Mouse (Mus musculus) mouse trophoblast stem cell (cell line): ENCODE results near the gene Aldh3a2.
"Not testable (repeated sequence)": the region's sequence is repeated elsewhere in the genome, so short reads cannot be mapped to it uniquely, and the experiment has no call there.

Source experiments
- in situ Hi-C, 2 experiments: fragments of 300-500 bp; cut with MseI, MboI; formaldehyde crosslinking; loops; 2 replicates in 1 of 2; 3 replicates in 1 of 2; pipeline ENCODE4 v1.15.1; 2025

Gene Aldh3a2

GRCm38 (mm10) chr11:61266551-61267533, at the start of gene Aldh3a2:
Gene Aldh3a2 (minus strand): TSS chr11:61267464.
- in situ Hi-C loops = no loop called here

- in situ Hi-C loops = no loop called here
Measured at GRCm38 (mm10) chr11:61316864-61317263, 49.6 kb upstream of the Aldh3a2 start.

DNA sequence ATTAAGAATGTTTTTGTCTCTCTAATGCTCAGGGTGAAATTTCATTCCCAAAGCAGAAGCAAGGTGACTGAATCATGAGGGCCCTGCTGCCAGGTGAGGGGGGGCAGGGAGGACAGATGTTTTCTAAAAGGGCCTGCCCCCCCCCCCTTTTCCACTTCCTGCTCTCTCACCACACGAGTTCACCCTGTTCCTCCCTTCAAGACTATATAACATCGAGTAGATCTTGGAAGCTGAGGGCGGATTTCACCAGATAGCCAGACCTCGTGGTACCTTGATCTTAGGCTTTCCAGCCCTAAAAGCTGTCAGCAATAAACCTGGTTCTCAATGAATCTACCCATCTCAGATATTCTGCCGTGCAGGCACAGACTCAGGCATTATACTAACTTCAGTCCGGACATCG, 43.1 kb upstream of the Aldh3a2 start:
- in situ Hi-C loops = no loop called here

GRCm38 (mm10) chr11:61309831-61310230, 42.6 kb upstream of the Aldh3a2 start:
- in situ Hi-C loops = no loop called here

GRCm38 (mm10) chr11:61307795-61308194, 40.5 kb upstream of the Aldh3a2 start:
- in situ Hi-C loops = no loop called here

GRCm38 (mm10) chr11:61305377-61305776, 38.1 kb upstream of the Aldh3a2 start:
- in situ Hi-C loops = no loop called here

GRCm38 (mm10) chr11:61304535-61304934, 37.3 kb upstream of the Aldh3a2 start:
- in situ Hi-C loops = not testable (repeated sequence)

DNA sequence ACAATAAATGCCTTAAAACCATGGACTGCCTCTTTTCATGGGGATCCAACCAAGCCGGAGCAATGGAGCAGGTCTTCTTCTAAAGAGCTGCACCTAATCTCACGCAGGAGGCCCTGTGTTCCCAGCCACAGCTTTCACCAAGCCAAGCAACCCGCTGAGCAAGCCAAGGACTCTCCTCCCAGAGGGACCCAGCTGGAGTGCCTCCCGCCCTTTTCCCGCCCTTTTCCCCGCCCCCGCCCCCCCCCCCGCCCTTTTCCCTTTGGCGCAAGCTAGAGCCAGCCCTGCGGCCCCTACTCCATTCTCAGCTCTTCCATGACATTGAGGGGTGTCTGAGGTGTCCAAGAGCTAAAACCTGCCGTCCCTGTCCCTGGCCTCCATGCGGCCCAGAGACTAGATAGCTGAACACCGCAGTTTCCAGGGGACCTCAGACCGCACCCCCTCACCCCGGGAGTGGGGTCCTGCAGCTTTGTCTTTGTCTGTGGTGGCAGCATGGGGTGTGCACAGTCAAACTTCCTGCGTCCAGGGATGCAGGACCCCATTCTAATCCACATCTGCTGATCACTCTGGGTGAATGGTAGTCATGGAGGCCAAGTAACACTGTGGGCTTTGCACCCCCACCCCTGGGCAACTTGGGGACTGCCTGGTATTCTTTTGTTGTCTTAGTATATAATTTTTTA, 33.6 kb upstream of the Aldh3a2 start:
- in situ Hi-C loops = no loop called here

GRCm38 (mm10) chr11:61300205-61300604, 32.9 kb upstream of the Aldh3a2 start:
- in situ Hi-C loops = no loop called here

DNA sequence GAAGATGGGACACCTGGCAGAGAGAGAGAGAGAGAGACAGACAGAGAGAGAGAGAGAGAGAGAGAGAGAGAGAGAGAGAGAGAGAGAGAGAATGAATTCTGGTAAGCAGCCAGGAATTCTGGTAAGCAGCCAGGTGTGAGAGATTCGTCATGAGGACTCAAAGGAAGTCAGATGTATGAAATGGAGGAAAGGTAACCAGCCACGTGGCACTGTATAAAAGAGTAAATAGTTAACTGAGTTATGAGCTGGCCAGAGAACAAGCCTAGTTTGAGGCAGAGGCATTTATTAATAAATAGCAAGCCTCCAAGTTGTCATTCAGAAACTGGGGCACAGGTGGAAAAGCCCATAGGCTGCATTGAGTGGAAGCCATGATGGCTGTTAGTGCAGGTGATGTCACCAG, 30.6 kb upstream of the Aldh3a2 start:
- in situ Hi-C loops = no loop called here

- in situ Hi-C loops = no loop called here
Measured at GRCm38 (mm10) chr11:61297326-61297725, 30.1 kb upstream of the Aldh3a2 start.

- in situ Hi-C loops = no loop called here
Measured at GRCm38 (mm10) chr11:61296556-61296955, 29.3 kb upstream of the Aldh3a2 start.

- in situ Hi-C loops = no loop called here
Measured at GRCm38 (mm10) chr11:61295556-61295955, 28.3 kb upstream of the Aldh3a2 start.

GRCm38 (mm10) chr11:61294431-61294830, 27.2 kb upstream of the Aldh3a2 start:
- in situ Hi-C loops = no loop called here

GRCm38 (mm10) chr11:61293251-61293650, 26.0 kb upstream of the Aldh3a2 start:
- in situ Hi-C loops = no loop called here

GRCm38 (mm10) chr11:61284323-61284722, 17.1 kb upstream of the Aldh3a2 start:
- in situ Hi-C loops = no loop called here

DNA sequence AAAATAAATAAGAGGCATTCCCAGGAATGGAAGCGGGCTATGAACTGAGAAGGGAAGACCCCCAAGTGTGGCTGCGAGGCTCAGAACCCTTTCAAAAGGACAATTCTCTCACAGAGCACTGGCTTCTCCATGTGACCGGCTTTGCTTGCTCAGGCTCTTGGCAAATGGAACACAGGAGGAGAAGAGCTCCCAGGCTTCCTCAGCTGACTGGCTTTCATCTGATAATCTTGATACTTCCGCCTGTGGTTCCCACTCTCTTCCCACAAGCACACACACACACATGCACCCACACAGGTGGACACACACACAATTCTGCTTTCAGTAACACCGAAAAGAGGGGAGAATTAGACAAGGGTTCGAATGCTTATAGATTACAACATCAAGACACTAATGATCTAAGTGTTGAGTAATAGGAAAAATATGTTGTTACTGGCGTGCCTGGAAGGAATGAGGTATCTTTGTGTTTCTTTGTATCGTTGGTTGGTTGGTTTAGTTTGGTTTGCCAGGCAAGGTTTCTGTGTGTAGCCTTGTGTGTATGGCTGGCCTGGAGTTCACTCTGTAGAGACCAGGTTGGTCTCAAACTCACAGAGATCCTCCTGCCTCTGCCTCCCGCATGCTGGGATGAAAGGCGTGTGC, 16.3 kb upstream of the Aldh3a2 start:
- in situ Hi-C loops = no loop called here

DNA sequence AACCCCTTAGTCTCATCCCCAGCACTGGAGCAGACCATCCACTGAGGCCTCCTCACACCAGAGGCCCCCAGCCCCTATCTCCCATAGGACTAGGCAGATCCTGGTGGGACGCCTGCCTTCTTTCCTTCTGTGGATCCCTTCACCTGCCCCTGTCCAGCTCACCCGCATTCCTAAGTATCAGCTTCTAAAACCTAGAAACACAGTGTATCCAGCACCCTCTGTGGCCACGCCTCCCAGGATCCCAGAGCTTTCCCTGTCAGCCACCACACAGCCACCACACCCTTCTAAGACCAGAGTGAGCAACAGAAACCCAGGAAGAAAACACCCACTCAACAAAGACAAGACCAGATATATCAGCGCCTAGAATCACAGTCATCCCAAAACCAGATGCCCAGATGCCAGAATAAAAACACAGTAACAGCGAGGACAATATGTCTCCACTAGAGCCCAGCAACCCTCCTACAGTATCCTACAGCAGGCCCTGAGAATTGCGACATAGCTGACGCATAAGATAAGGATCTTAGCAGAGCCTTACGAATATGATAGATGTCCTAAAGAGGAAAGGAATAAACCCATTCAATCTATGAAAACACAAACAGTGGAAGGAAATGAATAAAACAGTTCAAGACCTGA, 11.3 kb upstream of the Aldh3a2 start:
- in situ Hi-C loops = no loop called here

- in situ Hi-C loops = no loop called here
Measured at GRCm38 (mm10) chr11:61277937-61278336, 10.7 kb upstream of the Aldh3a2 start.

GRCm38 (mm10) chr11:61276482-61276881, 9.2 kb upstream of the Aldh3a2 start:
- in situ Hi-C loops = no loop called here

DNA sequence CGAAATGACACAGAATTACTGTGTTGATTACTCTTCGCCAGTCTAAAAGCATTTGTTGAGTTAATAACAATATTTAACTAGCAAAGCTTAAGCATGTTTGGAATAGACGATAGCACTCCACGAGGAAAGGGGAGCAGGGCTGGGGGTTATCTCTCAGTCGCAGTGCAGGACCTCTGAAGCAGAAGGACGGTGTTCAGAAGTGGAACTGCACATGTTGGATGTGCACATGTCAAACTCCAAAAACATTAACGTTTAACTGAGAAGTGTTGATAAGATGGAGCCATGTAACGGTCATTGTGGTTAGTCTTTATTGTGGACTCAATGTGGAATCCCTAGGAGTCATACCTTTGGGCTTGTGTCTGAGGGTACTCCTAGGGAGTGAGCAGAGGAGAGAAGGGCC, 7.8 kb upstream of the Aldh3a2 start:
- in situ Hi-C loops = no loop called here

GRCm38 (mm10) chr11:61274421-61274820, 7.2 kb upstream of the Aldh3a2 start:
- in situ Hi-C loops = no loop called here
